Mouse (Mus musculus) embryonic stem cell, embryonic (primary cell): ENCODE measurements at regions not wholly inside any gene's neighbourhood (a gene's known extent, or its start where the extent isn't known, plus 50 kb on each side); places are given as distances from the start of the nearest gene placed in this dataset.
"Not testable (repeated sequence)": the region's sequence is repeated elsewhere in the genome, so short reads cannot be mapped to it uniquely, and the experiment has no call there.

Source experiments
- CTCF ChIA-PET, 4 experiments: fragments of 300-600 bp in 2 of 4; fragments of 350-600 bp in 2 of 4; sonication (Branson Sonifier 250); formaldehyde crosslinking; loops; one replicate each; lab custom pipeline; 2022; ENCODE audit warnings: inconsistent platforms in 2 of 4; lab: Charles Lee
- POLR2A ChIA-PET, 4 experiments: fragments of 300-600 bp in 2 of 4; fragments of 350-600 bp in 2 of 4; sonication (Branson Sonifier 250); formaldehyde crosslinking; loops; one replicate each; lab custom pipeline; 2022; ENCODE audit warnings: antibody characterized with exemption in 4 of 4, inconsistent platforms in 1 of 4; lab: Charles Lee

DNA sequence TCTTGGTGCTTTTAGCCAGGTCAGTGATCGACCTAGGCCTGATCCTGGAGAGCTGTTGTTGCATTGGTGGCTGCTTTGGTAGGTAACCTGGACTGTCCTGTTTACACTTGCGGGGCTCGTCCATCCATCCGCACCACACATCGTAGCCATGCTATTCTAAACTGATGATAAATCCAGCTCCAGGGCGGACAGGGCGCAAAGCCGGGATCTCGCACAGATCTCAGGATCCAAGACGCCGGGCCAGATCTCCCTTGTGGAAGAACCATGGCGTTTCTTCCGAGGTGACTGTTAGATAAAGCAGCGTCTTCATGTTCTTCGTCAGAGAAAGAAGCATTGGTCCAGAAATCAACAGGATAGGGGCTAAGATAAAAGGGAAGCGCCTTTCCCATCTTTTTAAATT is 115.6 kb downstream of the Sec16b start:
- CTCF ChIA-PET: interaction anchor here in 1 of 4 experiments (1.3 kb wide), 1 partner anchor 540 kb away, joined by 5 read pairs; no protein-coding TSS in a partner anchor
- POLR2A ChIA-PET: not testable (repeated sequence)

DNA sequence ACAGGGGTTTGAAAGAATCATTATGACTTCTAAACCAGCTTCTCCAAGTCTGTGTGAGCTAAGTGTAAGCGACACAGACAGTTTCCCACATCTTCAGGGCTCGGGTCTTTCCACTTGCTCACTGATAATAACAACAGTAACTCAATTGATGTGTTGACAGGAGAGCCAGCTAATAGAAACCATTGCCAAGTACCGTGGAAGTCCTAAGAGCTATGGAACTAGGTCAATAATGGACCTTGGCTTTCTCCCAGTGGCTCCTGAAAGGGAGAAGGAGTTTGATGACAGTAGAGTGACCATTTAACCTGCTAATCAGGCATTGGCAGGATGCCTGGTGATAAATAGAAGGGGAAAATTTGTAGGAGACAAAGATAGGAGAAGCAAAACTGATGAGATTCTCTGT is 126.1 kb downstream of the Sec16b start:
- ChIA-PET POLR2A (no interaction called here), CTCF (no interaction called here)

GRCm38 (mm10) chr1:157633470-157633869 is 126.9 kb downstream of the Sec16b start:
- POLR2A ChIA-PET: no interaction called here
- CTCF ChIA-PET: no interaction called here

DNA sequence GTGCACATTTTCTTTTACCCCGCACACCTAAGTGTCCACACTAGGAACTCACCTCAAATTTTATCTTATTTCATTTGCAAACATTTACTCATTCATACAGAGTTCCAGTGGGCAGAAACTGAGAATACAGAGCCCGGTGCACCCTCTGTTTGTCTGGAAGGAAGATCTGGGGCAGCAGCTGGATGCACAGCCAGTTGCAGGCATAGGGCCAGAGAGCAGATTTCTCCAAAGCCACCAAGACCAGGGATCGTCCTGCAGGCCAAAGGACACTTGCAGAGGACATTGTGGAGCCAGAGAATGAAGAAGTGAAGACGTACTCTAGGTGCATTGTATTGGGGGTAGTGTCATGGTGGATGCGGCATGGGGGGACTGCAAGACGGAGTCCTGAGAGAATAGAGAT is 129.2 kb downstream of the Sec16b start:
- POLR2A ChIA-PET: no interaction called here
- CTCF ChIA-PET: no interaction called here

- POLR2A ChIA-PET: no interaction called here
- CTCF ChIA-PET: no interaction called here
Measured at GRCm38 (mm10) chr1:157643524-157643923, 137.0 kb downstream of the Sec16b start.

DNA sequence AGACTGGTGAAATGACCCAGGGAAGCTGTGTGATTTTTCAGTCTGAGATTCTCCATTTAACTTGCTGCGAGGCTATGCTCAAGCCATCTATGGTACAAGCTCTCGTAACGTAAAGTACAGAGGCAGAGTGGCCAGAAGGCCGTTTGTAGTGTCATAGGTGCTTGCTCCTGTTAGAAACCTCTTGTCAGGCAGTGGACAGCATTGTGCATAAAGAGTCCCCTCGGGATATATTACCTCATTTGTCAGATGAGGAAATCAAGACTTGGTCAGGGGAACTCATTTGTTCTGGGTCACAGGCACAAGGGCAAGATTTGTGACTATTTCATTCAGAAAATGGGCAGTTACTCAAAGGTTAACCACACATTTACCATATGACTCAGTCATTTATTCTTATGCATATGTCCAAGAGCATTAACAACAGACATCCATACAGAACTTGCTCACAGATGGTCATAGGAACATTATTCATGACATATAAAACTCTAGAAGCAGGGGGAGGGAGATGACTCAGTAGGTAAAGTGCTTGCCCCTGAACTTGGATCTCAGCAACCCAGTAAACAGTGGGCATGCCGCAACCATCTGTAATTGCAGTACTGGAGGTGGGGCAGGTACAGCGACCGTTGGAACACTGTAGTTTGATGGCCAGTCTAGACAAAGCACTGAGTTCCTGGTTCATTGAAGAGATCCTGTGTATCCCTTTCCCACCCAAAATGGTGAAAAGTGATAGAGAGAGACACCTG is 139.3 kb downstream of the Sec16b start:
- ChIA-PET POLR2A (no interaction called here), CTCF (no interaction called here)

- CTCF ChIA-PET: no interaction called here
Measured at GRCm38 (mm10) chr1:157655446-157655845, 148.9 kb downstream of the Sec16b start.

DNA sequence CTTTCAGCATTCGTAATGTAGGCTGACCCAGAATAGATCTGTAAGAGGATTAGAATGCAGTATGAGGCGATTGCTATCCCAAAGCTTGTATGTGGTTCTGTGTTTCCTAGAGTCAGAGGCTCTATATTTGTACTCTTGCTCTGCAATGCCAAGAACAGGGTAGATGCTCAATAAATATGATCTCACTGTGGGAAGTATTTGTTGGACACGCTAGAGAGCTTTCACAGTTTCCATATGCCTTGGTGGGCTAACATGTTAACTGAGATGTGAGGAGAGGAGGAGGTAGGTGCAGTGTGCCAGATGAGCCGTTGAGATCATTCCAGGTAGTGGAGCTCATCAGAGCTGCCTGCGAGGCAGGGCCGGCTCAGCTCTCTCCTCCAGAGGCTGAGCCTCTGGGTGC is 163.1 kb downstream of the Sec16b start:
- CTCF ChIA-PET: no interaction called here
- POLR2A ChIA-PET: no interaction called here

More at GRCm38 (mm10) chr1:157655446-157655845, 148.9 kb downstream of the Sec16b start:
- POLR2A ChIA-PET: no interaction called here

- ChIA-PET CTCF (no interaction called here), POLR2A (no interaction called here)
Measured at GRCm38 (mm10) chr1:157684356-157684755, 177.8 kb downstream of the Sec16b start.

DNA sequence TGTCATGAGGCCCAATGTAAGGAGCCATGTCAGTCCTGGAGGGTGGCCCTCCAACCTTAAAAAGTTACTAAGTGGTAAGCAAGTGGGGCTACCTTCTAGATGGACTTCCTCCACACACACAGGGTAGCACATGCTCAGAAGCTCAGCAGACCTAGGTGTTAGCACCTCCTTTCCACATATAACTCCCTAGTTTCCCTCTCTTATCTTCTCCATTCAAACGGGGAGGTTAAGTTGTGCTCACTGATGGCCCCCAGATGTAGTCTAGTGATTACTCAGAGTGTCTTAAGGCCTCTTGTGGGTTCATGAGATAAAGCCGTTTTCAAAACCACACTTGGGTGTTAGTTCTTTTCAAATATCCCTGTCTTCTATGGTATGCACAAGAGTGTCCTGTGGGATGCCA is 188.7 kb downstream of the Sec16b start:
- CTCF ChIA-PET: no interaction called here
- POLR2A ChIA-PET: no interaction called here

DNA sequence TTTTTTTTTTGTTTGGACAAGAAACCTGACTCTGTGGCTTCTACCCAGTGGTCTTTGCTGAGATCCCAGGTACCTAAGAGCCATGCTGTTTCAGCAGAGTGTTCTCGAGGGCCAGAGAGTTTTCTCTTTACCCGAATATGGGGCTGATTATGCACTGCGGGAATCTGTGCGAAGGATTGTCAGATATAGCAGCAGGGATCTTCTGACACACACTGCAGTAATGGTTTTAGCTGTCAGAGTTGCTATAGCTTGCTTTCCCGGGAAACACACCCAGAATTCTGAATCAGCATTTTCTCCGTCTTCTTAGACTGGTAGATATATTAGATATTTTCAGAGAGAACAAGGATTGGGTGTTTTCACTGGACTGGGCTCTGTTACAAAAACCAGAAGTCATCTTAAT is 197.1 kb downstream of the Sec16b start:
- ChIA-PET POLR2A (no interaction called here), CTCF (no interaction called here)

DNA sequence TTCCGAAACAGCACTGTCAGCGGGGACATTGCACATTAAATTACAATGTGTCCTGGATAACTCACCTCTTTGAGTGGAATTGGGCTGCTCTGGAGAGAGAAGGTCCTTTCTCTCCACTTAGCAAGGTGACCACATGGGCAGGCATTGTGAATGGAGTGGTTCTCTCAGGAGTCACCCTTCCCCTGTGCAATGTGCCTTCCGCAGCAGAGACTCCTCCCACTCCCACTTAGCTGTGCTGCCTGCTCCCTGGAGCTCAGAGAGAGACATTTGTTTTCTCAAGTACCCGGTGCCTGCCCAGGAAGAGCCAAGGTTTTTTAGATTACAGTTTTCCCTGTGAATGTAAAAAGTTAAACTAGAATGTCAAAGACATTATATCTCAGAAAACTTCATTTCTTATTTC is 198.8 kb downstream of the Sec16b start:
- ChIA-PET CTCF (no interaction called here), POLR2A (no interaction called here)

GRCm38 (mm10) chr1:157707256-157707655 is 200.7 kb downstream of the Sec16b start:
- POLR2A ChIA-PET: no interaction called here
- CTCF ChIA-PET: no interaction called here

DNA sequence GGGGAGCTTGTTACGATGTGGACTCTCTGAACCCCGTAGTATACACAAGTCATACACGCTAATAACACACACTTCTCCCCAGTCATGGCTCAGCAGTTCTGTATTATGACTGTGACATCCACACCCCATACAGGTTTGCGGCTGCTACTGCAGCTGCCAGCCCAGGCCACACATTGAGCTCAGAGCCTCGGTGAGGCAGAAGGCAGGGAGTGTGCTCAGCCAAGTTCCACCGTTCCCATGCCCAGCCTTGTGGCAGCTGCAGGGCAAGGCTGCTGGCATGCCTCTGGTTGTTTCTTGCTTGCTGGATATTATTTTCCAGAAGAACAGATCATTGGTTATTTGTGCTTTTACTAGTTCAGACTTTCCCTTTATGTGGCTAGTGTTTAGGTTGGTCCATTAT is 202.6 kb downstream of the Sec16b start:
- ChIA-PET POLR2A (no interaction called here), CTCF (no interaction called here)

- ChIA-PET POLR2A (no interaction called here), CTCF (no interaction called here)
Measured at GRCm38 (mm10) chr1:157710870-157711269, 204.3 kb downstream of the Sec16b start.

- ChIA-PET CTCF (no interaction called here), POLR2A (no interaction called here)
Measured at GRCm38 (mm10) chr1:157712519-157712918, 206.0 kb downstream of the Sec16b start.

DNA sequence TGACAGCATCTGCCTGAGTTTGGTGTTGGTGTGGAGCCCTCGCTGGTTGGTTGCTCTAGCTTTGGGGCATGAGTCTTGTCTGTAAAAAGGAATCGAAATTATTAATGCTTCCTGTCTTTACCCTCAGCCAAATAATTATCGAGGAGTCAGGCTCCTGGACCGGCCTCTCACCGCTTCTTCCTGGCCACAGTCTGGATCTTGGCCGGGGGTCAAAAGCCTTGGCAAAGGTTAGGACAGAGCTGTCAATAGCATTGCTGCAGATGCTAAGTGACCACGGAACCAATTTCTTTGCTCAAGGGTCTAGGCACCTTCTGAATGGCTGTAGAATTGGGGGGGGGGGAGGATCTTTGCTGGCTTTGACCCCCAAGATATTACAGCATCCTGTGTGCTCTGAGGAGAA is 207.3 kb downstream of the Sec16b start:
- CTCF ChIA-PET: no interaction called here
- POLR2A ChIA-PET: no interaction called here

DNA sequence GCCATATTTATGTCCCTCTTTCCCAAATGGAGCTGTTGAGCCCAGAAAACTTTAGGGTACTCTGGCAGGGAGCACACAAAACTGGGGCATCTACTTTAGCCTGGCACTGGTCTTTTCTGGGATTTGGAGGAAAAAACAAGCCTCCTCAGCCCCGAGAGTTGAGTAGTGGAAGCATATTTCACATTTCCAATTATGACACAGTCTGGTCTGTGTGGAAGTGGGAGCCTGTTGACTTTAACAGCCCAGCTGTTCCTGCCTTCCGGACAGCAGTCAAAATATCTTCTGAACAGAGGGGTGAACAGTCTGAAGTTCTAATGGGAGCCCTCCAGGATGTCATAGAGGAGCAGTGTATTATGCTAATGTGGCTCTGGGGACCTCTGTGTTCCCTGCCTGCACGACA is 209.1 kb downstream of the Sec16b start:
- CTCF ChIA-PET: no interaction called here
- POLR2A ChIA-PET: no interaction called here

GRCm38 (mm10) chr1:157717131-157717530 is 210.6 kb downstream of the Sec16b start:
- CTCF ChIA-PET: no interaction called here
- POLR2A ChIA-PET: no interaction called here

DNA sequence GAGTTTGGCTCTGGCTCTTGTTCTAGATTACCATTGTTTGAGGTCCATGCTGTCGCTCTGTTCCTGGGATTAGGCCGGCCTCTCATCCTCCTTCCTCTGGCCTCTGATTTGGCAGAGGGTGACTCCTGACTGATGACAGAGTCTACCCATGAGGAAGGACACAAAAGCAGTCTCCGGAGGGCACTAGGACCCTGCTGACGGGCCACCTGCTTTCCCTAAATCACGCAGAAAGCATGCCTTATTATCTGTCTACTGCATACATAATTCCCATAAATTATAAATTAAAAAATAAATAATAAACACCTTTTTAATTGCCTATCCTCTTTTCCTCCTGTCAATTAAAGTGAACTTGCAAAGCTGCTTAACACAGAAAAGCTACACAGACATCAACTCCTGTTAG is 215.4 kb downstream of the Sec16b start:
- ChIA-PET POLR2A (no interaction called here), CTCF (no interaction called here)

GRCm38 (mm10) chr1:157731124-157731523 is 224.6 kb downstream of the Sec16b start:
- POLR2A ChIA-PET: no interaction called here
- CTCF ChIA-PET: interaction anchor here in 2 of 4 experiments (0.6 kb wide), 2 partner anchors 257 to 1835 kb away, joined by 4 to 5 read pairs; no protein-coding TSS in a partner anchor
